Mouse (Mus musculus) heart, postnatal 0 days (tissue): ENCODE measurements around the gene Pbx2.

Experiments used
- CTCF ChIP-seq: IDR thresholded peaks from 2 replicates; pipeline ENCODE4 v1.5.1; 2016; ENCODE audit warnings: antibody characterized with exemption, control low read depth, low read depth
- EP300 ChIP-seq: IDR thresholded peaks from 2 replicates; pipeline ENCODE4 v1.6.1; 2016; ENCODE audit warnings: antibody characterized with exemption, low read depth

DNA sequence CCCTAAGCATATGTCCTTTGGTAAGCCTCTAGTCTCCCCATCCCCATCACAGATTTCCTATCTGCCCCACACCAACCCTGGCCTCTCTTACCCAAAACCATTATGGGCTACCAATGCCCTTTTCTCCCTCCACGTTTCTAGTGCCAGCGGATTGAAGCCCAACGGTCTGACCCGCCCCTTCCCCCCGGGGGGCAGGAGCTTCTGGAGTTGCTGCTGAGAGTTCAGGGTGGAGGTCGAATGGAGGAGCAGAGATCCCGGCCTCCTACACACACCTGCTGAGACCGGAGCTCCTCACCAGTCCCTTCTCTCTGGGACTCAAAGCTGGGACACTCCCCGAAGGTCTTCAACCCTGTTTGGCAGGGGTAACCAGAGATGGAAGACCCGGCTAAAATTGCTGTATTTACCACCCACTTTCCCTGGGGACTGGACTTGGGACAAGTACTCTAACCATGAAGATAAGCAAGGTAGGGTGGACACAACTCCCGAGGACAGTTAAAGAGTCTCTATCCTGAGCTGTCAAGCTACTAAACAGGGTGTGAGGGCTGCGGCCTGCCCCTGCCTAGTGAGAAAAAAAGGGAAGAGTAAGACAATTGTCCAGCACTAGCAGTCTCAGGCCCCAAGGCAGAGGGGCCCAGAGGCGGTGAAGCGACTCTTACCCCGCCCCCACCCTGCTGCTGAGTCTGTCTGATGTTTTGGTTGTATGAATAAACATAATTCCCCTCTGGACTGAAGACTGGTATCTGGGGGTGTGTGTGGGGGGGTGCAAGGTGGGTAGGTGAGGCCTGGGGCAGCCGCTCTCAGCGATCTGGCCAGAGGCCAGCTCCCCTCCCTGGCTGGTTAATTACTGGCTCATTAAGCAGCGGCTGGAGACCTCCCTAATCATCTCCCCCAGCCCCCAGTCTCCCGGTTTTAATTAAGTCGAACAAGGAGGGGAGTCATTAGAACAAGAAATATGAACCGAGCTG is at the start of gene Pbx2:
- TF ChIP-seq CTCF = no peak
- TF ChIP-seq EP300 = no peak
